Mouse (Mus musculus) cerebellum, adult 8-10 months (tissue): ENCODE results near the gene Rd3l.

Source experiments
- DNase-seq: peaks from one replicate; pipeline ENCODE4 v3.0.0; 2022

The Rd3l gene

GRCm38 (mm10) chr12:111980887-111981367 lies at the start of gene Rd3l:
Gene Rd3l (minus strand): TSS chr12:111981317.
- DNase-seq = no peak

GRCm38 (mm10) chr12:112027408-112027807 lies 46.3 kb upstream of the Rd3l start:
- no peak for DNase-seq

DNA sequence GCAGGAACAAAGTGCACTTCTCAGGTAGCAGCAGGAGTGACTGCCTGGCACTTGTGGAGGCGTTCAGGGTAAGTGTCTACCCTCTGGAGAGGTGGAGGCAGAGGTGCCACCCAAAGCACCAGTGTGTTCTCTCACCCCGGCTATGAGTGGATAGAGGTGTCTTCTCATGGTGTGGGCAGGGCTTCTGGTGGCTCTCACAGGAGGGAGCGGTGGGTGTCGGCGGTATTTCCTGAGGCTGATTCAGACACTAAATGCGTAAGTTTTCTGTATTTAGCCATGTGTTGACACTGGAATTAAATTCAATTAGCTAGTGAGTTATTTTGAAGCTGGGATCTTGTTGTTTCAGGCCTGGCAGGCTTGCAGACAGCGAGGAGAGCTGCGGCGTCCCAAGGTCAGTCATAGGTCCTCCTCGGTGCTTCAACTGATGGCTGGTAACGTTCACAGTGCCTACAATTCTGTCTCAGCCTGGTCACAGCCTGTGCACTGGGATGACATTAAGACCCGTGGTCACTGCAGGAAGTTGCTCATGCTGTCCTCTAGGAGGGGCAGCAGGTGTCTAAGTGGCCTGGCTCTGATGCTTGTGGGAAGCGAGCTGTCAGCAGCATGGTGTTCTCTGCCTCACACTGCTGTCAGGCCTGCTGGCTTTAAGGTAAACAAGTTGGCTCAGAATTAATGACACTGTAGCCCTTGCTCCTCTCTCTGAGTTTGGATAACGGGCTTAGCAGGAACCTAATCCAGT lies 45.0 kb upstream of the Rd3l start:
- no peak for DNase-seq

GRCm38 (mm10) chr12:112025457-112025856 lies 44.3 kb upstream of the Rd3l start:
- no peak for DNase-seq

DNA sequence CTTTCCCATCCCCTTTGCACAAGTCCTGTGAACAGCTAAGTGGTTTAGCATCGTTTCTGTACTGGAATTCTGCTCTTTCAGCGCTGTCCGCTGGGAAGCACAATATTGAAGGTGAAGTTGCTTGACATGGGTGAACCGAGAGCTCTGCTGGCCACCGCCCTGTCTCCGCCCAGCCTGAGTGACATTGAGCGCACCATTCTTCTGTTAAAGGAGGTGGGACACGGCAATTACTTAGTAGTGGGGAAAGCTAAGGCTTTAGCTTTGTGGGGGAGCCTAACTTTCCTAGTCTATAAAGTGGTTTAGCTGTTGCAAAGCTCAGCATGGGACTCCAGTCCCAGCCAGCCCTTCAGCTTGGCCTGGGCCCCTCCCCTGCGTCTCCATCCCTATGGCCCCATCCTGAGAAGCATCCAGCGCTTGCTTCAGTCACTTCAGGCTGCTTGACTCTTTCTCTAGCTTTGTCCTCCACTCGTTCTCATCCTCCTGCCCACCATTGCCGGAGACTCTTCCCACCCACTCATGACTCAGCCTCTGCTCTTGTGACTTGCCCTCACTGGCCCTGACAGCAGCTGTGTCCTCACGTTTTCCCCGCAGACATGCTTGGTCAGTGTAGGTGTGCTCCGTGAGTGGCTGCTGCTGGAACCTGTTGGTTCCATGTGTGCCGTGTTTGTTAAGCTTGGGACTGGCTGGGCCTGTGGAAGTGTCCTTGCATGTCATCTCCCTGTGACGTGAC lies 43.6 kb upstream of the Rd3l start:
- no peak for DNase-seq

DNA sequence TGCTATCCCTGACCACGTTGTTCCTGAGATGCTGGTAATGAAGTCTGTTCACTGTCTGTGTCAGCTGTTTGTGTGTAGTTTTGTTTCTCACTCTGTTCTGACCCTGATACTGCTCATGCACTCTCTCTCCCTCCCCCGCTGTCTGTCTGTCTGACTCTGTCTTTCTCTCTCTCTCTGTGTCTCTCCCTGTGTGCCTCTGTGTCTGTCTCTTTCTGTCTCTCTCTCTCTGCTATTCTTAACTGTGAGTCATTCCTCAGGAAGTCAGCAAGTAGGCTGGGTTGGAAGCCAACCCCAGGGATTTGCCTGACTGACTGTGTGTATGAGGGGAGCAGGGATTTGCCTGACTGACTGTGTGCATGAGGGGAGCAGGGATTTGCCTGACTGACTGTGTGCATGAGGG lies 42.2 kb upstream of the Rd3l start:
- DNase-seq = no peak

DNA sequence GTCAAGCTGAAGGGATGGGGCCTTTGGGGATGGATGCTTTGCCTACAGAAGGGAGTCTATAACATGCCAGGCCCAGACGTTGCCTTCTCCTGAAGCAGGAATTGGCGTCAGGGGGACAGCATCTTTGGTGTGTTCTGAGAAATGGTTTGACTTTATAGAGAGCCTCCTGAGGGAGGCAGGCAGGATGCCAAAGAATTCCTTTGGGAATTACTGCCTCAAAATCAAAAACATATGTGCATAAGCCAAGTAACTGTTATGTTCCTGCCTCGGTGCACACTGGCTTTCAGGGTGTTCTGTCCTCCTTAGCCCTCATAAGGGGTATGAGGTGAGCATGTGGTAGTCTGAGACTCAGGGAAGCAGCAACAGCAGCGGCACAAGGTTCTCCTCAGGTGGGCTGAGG lies 35.2 kb upstream of the Rd3l start:
- no peak for DNase-seq

DNA sequence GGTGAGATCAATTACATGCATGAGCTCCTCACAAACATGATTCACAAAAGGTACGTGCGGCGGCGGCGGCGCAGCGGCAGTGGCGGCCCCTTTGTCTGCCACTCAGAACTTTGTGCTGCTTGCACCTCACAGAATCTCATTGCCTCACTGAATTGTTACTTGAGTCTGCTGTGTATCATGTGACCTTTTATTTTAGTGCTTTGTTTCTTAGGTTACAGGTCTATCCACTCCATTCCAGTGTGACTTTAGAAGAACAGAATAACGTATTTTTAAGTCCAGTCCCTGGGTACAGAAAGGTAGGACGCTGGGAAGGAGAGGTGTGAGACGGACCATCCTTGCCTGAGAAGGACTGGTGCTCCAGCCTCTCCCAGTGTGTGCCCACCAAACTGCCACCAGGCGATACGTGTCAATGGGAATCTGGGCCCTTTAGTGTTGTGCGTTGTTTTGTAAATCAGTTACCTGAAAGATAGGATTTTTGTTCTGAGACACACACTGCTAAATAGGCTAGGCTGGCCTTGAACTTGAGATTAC lies 32.2 kb upstream of the Rd3l start:
- no peak for DNase-seq

DNA sequence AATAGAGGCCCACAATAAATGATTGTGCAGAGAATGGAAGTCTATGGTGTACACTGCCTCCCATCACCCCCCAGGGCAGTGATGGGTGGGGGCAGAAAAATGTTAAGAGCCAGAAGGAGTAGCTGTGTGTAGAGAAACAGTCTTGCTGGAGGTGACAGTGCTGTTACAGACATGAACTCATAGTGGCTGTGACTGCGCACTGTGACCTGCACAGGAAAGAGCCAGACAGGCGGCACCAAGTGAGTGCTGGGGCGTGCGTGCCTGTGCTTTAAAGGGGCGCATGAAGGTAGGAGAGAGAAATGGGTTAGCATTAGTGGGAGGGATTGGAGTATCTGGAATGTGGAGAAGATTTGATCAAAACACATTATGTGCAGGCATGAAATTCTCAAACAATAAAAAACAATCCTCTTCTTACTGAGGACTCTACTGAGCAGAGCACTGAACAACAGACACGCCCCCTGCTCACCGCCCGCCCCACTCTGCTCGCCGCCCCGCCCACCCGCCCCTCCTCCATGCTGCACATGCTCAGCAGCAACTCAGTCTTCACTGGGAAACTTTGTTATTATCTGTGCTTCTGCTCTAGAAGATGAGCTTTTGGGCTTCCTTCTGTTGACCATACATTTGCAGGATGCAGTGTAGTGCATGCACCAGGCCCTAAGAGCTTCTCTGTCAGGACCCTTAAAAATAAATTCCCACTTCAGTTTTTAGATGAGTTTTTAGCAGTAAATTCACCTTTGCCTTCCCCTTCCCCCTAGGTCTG lies 31.6 kb upstream of the Rd3l start:
- DNase-seq = no peak

DNA sequence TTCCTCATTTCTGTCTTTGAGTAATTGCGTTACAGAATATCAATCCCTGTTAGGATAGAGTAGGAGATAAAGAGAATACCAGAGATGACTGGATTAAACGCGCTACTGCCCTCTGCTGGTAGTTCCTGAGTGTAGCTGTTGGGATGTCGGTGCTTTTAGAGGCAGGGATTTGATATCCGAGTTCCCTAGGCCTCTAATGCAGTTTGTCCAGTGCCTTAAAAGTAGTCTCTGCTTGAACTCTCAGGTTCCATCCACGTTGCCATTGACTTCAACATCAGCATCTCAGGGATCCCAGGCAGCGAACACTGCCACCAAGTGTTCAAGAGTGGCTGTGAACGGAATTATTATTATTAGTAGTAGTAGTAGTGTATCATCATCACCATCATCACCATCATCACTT lies 20.1 kb upstream of the Rd3l start:
- DNase-seq = peak; percentile 70

DNA sequence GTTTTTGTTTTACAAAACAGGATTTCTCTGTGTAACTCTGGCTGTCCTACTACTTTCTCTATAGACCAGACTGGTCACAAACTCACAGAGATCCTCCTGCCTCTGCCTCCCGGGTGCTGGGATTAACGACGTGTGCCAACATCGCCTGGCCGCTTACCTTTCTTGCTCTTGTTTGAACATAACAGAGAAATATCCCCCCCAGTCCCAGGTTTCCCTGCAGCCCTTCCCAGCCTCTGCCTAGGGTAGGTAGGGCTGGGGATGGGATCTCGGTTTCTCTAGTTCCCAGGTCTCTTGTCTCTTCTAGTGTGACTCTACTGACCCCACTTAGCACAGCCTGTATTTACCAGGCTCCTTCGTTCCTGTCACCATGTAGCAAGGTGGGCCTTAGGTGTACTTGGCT lies 18.6 kb upstream of the Rd3l start:
- DNase-seq = no peak

DNA sequence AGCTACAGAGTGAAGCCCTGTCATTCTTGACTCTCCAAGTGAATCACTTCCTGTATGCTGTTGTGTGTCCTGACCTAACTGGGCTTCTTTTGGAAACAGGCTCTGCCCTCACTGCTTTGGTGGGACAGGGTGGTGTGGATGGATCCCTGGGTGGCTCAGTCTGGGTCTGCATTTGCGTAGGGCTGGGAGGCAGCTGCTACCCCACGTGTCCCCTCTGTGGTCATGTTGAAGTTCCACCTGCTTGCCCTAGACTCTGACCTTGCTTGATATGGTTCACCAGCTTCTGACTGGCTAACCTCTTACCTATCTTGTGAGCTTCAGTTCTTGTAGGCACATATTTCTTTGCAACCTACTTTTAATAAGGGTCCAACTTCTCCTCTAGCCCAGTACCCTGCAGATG lies 14.0 kb upstream of the Rd3l start:
- no peak for DNase-seq

DNA sequence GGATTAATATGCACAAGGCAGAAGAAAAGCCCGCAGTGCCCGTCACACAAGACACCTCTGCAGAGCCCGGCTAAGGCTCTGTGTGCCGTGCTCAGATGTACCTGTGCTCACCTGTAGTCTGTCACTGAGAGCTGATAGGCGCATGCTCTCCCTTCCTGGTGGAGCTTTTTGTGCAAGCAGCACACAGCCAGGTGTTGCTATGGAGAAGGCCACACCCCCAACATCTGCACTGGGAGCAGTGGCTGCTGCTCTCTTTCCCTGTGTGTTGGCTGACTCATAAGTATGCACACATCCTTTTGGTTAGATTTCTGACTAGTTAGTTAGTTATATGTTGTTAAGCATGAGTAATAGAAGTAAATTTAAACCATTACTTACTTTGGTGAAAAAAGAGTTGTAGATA lies 11.5 kb upstream of the Rd3l start:
- no peak for DNase-seq

GRCm38 (mm10) chr12:111986756-111987155 lies 5.6 kb upstream of the Rd3l start:
- DNase-seq = no peak

GRCm38 (mm10) chr12:111983165-111983564 lies 2.0 kb upstream of the Rd3l start:
- no peak for DNase-seq

DNA sequence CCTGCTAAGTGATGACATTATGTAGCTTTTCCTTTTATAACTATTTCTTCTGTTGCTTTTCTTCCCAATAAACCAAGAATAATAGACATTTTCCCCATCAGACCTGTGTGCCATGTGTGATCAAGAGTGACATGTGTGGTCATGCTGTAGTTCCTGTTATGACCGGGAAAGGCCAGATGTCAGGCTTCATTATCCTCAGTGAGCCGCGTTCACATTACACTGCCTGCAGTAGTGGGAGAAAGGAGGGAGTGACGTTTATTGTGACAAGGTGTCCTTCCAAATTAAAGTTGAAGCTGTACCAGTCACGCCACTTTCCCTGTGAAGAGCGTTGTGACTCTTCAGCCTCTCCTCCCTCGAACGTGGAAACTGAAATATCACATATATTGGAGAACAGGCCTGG lies 714 bp upstream of the Rd3l start:
- DNase-seq = no peak

GRCm38 (mm10) chr12:111978274-111978673 lies 2.8 kb downstream of the Rd3l start:
- DNase-seq = no peak

DNA sequence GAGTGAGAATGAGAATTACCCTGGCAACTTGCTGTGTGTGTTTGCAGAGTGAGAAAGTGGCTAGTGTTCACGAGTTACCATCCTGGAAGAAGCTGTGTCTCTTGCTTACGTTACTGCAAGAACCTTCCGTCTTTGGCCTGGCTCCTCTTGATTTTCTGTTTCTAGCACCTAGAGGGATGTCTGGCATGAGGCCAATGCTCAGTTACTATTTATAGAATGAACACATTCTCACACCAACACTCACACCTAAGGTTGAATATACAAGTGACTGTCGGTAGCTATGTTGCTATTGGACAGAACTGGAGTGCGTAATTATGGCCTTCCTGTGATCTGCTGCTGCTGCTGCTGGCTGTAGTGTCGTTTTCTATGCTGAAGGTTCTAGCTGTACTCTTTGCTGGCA lies 4.0 kb downstream of the Rd3l start:
- DNase-seq = no peak

GRCm38 (mm10) chr12:111974578-111974977 lies 6.5 kb downstream of the Rd3l start:
- no peak for DNase-seq

DNA sequence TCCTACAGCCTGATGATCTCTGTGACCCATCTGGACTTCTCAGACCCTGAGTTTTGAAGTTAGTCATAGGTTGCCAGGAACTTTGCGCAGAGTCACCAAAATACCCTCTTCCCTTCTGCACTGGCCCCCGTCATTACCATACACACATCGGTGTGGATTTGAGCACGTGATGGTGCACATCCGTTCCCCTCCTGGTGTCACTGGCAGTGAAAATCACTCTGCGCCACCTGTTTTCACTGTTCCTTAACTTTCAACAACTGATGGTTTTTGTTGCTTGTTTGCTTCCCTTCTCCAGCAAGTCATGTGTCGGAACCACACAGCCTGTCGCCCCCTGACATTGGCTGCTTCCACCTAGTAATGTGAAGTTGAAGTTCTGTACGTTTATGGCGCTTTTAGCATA lies 8.6 kb downstream of the Rd3l start:
- no peak for DNase-seq

DNA sequence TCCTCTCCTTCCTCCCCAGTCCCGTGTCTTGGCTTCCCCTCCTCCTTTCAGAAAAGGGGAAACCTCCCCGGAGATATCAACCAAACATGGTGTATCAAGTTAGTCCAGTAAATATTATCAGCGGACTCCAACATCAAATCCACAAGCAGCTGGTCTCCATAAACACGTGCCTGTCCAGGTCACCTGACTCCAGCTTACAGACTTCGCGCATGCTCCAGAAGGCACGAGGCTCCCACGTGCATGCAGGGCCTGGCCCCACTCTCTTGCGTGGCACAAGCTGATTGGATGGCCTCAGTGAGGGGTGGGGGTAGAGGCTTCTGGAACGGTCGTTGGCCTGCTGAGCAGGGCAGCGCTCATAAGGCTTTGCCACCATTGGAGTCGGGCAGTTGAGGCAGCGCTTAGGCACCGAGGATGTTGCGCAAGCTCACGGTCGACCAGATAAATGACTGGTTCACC lies 9.9 kb downstream of the Rd3l start, which contains the start of gene Tdrd9:
Gene Tdrd9, plus strand, starts transcription at position 329 of the 456 bp plus-strand sequence.
- no peak for DNase-seq

GRCm38 (mm10) chr12:111970085-111970484 lies 11.0 kb downstream of the Rd3l start:
- no peak for DNase-seq

DNA sequence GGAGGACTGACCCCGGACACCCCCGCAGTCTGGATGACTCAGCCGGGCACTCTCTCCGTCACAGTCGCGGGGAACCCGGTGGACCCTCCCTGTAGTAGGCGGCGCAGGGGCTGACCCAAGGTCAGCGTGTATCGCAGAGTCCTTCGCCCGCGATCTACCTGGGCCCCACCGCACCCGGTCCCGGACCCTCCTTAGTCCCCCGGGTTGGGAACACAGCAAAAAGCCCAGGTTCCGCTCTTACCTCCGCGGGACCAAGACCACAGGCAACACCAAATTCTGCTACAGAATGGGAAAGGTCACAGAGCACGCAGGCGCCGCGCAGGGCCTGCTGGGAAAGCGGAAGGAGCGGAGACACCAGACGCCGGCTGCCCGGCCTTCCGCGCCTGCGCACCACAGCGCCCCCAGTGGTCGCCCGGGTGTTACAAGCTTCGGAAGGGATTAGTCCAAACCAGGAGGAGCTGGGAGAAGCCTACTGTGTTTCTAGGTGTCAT lies 14.4 kb downstream of the Rd3l start, which contains the start of gene Atp5mpl:
Gene Atp5mpl, minus strand, starts transcription at position 295 of the 491 bp plus-strand sequence.
- DNase-seq = peak; percentile 98
